Mouse (Mus musculus) telencephalon, adult 2 months (tissue): ENCODE data around the gene Mtg2.

Experiments used
- DNase-seq: peaks from one replicate; pipeline ENCODE4 v3.0.0-alpha.2; 2011; ENCODE audit warnings: low read depth, low spot score

Mtg2 gene

GRCm38 (mm10) chr2:180104659-180105377 is 34.4 kb downstream of the Mtg2 start:
- DNase-seq, result no peak

- no peak for DNase-seq
These were observed 35.2 kb downstream of the Mtg2 start for GRCm38 (mm10) chr2:180105441-180106190.

- DNase-seq, result no peak
These were observed 36.7 kb downstream of the Mtg2 start for GRCm38 (mm10) chr2:180107081-180107480.

- no peak for DNase-seq
These were observed 37.9 kb downstream of the Mtg2 start for GRCm38 (mm10) chr2:180108285-180108684.

- peak; percentile 82 for DNase-seq
These were observed 43.8 kb downstream of the Mtg2 start for GRCm38 (mm10) chr2:180113909-180114890.

GRCm38 (mm10) chr2:180115279-180115678 is 44.9 kb downstream of the Mtg2 start:
- peak; percentile 62 for DNase-seq

GRCm38 (mm10) chr2:180116081-180116493 is 45.7 kb downstream of the Mtg2 start:
- peak; percentile 58 for DNase-seq

- DNase-seq, result no peak
These were observed 46.5 kb downstream of the Mtg2 start for GRCm38 (mm10) chr2:180116741-180117484.

- no peak for DNase-seq
These were observed 47.3 kb downstream of the Mtg2 start for GRCm38 (mm10) chr2:180117485-180118194.

- peak; percentile 98 for DNase-seq
These were observed 48.5 kb downstream of the Mtg2 start, which contains the start of gene Osbpl2 for GRCm38 (mm10) chr2:180118661-180119438. Gene Osbpl2, plus strand, starts transcription at chr2:180119306.

- DNase-seq, result no peak
These were observed 49.3 kb downstream of the Mtg2 start for GRCm38 (mm10) chr2:180119439-180120291.

- no peak for DNase-seq
These were observed 49.9 kb downstream of the Mtg2 start for GRCm38 (mm10) chr2:180120292-180120761.

- DNase-seq, result no peak
These were observed 53.8 kb downstream of the Mtg2 start for GRCm38 (mm10) chr2:180124192-180124591.

GRCm38 (mm10) chr2:180126195-180126594 is 55.8 kb downstream of the Mtg2 start:
- DNase-seq, result no peak

GRCm38 (mm10) chr2:180127675-180128074 is 57.3 kb downstream of the Mtg2 start:
- no peak for DNase-seq

- DNase-seq, result no peak
These were observed 62.8 kb downstream of the Mtg2 start for GRCm38 (mm10) chr2:180133231-180133630.

GRCm38 (mm10) chr2:180133911-180134310 is 63.5 kb downstream of the Mtg2 start:
- DNase-seq, result no peak

- DNase-seq, result no peak
These were observed 65.0 kb downstream of the Mtg2 start for GRCm38 (mm10) chr2:180135414-180135813.
